Mouse (Mus musculus): ENCODE results near the gene Kmt2c.
A peak's percentile ranks its signal among the peaks of the same experiment; 100 is the strongest.
"Not testable (repeated sequence)": the region's sequence is repeated elsewhere in the genome, so short reads cannot be mapped to it uniquely, and the experiment has no call there.

Kmt2c gene

GRCm38 (mm10) chr5:25367126-25367525 is 131.5 kb downstream of the Kmt2c start:
- no peak for DNase-seq

- DNase-seq, result no peak
These were observed 145.1 kb downstream of the Kmt2c start for GRCm38 (mm10) chr5:25353509-25353908.

GRCm38 (mm10) chr5:25331322-25331721 is 167.3 kb downstream of the Kmt2c start:
- DNase-seq, result no peak

- peak; percentile 45 for DNase-seq
These were observed 184.7 kb downstream of the Kmt2c start for GRCm38 (mm10) chr5:25313881-25314280.

- DNase-seq, result no peak
These were observed 188.4 kb downstream of the Kmt2c start for GRCm38 (mm10) chr5:25310226-25310625.

GRCm38 (mm10) chr5:25296830-25297229 is 201.8 kb downstream of the Kmt2c start:
- no peak for DNase-seq

GRCm38 (mm10) chr5:25283988-25284387 is 214.6 kb downstream of the Kmt2c start:
- no peak for DNase-seq

- no peak for DNase-seq
These were observed 222.2 kb downstream of the Kmt2c start for GRCm38 (mm10) chr5:25276365-25276764.

GRCm38 (mm10) chr5:25275629-25276028 is 223.0 kb downstream of the Kmt2c start:
- DNase-seq, result no peak

- DNase-seq, result no peak
These were observed 230.2 kb downstream of the Kmt2c start for GRCm38 (mm10) chr5:25268258-25268888.

- no peak for DNase-seq
These were observed 236.3 kb downstream of the Kmt2c start for GRCm38 (mm10) chr5:25262266-25262665.

GRCm38 (mm10) chr5:25261452-25261851 is 237.1 kb downstream of the Kmt2c start:
- no peak for DNase-seq

GRCm38 (mm10) chr5:25256686-25257085 is 241.9 kb downstream of the Kmt2c start:
- no peak for DNase-seq

- no peak for DNase-seq
These were observed 244.1 kb downstream of the Kmt2c start for GRCm38 (mm10) chr5:25254491-25254890.

GRCm38 (mm10) chr5:25252825-25253544 is 245.6 kb downstream of the Kmt2c start:
- no peak for DNase-seq

- no peak for DNase-seq
These were observed 246.2 kb downstream of the Kmt2c start for GRCm38 (mm10) chr5:25252423-25252822.

- no peak for DNase-seq
These were observed 251.5 kb downstream of the Kmt2c start for GRCm38 (mm10) chr5:25247036-25247435.

GRCm38 (mm10) chr5:25246473-25246865 is 252.1 kb downstream of the Kmt2c start:
- DNase-seq, result no peak

GRCm38 (mm10) chr5:25245806-25246472 is 252.6 kb downstream of the Kmt2c start:
- no peak for DNase-seq

GRCm38 (mm10) chr5:25243101-25243500 is 255.5 kb downstream of the Kmt2c start:
- no peak for DNase-seq

- not testable (repeated sequence) for DNase-seq
These were observed 274.2 kb downstream of the Kmt2c start for GRCm38 (mm10) chr5:25224377-25224776.

- DNase-seq, result peak; percentile 90
These were observed 275.6 kb downstream of the Kmt2c start, which contains the start of gene E130116L18Rik for GRCm38 (mm10) chr5:25222752-25223702. Gene E130116L18Rik, minus strand, starts transcription at chr5:25223153.

Measured in lung, postnatal 14 days (tissue).